Mouse (Mus musculus) thymus, adult 2 months (tissue): ENCODE results near the gene Them7.

Source experiments
- CTCF ChIP-seq: fragments of 200-500 bp; IDR thresholded peaks from 2 replicates; pipeline ENCODE4 v1.5.1; 2012; ENCODE audit warnings: mild to moderate bottlenecking, control low read depth, low read length, moderate library complexity, borderline replicate concordance; ENCODE audit not compliant: control insufficient read depth, poor library complexity, insufficient read depth; ENCODE audit errors: extremely low read depth
- POLR2A ChIP-seq: fragments of 200-500 bp; IDR thresholded peaks from 2 replicates; pipeline ENCODE4 v1.6.1; 2012; ENCODE audit warnings: mild to moderate bottlenecking, low read length, control low read depth, moderate library complexity; ENCODE audit not compliant: control insufficient read depth, poor library complexity, insufficient read depth; ENCODE audit errors: extremely low read depth

GRCm38 (mm10) chr2:105219229-105219628 lies 4.9 kb upstream of the Them7 start:
- TF ChIP-seq POLR2A (no peak), CTCF (no peak)
